Mouse (Mus musculus) heart, adult 2 months (tissue): ENCODE measurements at regions not wholly inside any gene's neighbourhood (a gene's known extent, or its start where the extent isn't known, plus 50 kb on each side); places are given as distances from the start of the nearest gene placed in this dataset.

ENCODE experiments used
- CTCF ChIP-seq: fragments of 200-600 bp; IDR thresholded peaks from 2 replicates; pipeline ENCODE4 v1.8.1; 2022; ENCODE audit warnings: antibody characterized with exemption, mild to moderate bottlenecking, moderate library complexity
- EP300 ChIP-seq: fragments of 200-500 bp; IDR thresholded peaks from 2 replicates; pipeline ENCODE4 v1.6.1; 2011; ENCODE audit warnings: low read depth, low read length, control low read depth; ENCODE audit not compliant: insufficient read depth
- POLR2A ChIP-seq: fragments of 200-500 bp; IDR thresholded peaks from 2 replicates; pipeline ENCODE4 v1.6.1; 2011; ENCODE audit warnings: mild to moderate bottlenecking, low read depth, low read length, control low read depth; ENCODE audit not compliant: insufficient read depth

- TF ChIP-seq CTCF (no peak), EP300 (no peak), POLR2A (no peak)
Observed at GRCm38 (mm10) chr2:171618771-171619170, 424.5 kb downstream of the Cbln4 start.
